ENCODE assay signal across 8 mouse cellular contexts in genomic region chr12:108003928-108004327, GRCm38 (mm10). TPM values are rescaled to one million over a fixed set of nuclear protein-coding genes. Genes with fewer than 3 reads are reported as not detected.
DNase-seq lines count a peak whose midpoint lies in the region; ATAC-seq and TF ChIP-seq lines count a peak whose summit lies in the region.

No protein-coding gene starts in this region.

- no peak overlapping the region for H3K9ac ChIP-seq in heart, adult 2 months (ENCODE audit: low read depth, low read length)
- H3K9ac ChIP-seq in embryonic facial prominence, embryonic 13.5 days = peak overlapping the region; percentile 100
- no peak overlapping the region for H3K9ac ChIP-seq in liver, embryonic 16.5 days (ENCODE audit: low read depth, low read length)
- H3K9ac ChIP-seq in neural tube, embryonic 15.5 days (replicated peaks) = peak overlapping the region; percentile 89

- H3K79me2 ChIP-seq in heart, adult 2 months (replicated peaks; ENCODE audit: control insufficient read depth, insufficient read depth, low read length) = no peaks in the 10 kb centered on the region

- no peak overlapping the region for H3K27ac ChIP-seq in heart, adult 2 months
- H3K27ac ChIP-seq in embryonic facial prominence, embryonic 13.5 days = peak overlapping the region; percentile 100
- H3K27ac ChIP-seq in liver, embryonic 16.5 days (ENCODE audit: low read length) = no peak overlapping the region
- peak overlapping the region; percentile 94 for H3K27ac ChIP-seq in neural tube, embryonic 15.5 days (replicated peaks)

- no peaks in the 10 kb centered on the region for H3K36me3 ChIP-seq in heart, adult 2 months (ENCODE audit: control insufficient read depth, insufficient read depth, low read length)
- H3K36me3 ChIP-seq in embryonic facial prominence, embryonic 13.5 days = no peaks in the 10 kb centered on the region
- no peaks in the 10 kb centered on the region for H3K36me3 ChIP-seq in liver, embryonic 16.5 days (ENCODE audit: control insufficient read depth, insufficient read depth)
- H3K36me3 ChIP-seq in neural tube, embryonic 15.5 days = no peaks in the 10 kb centered on the region

- H3K4me1 ChIP-seq in heart, adult 2 months (ENCODE audit: control insufficient read depth, insufficient read depth, low read length) = no peaks in the 10 kb centered on the region
- H3K4me1 ChIP-seq in embryonic facial prominence, embryonic 13.5 days = peaks cover 44% of the 10 kb centered on the region
- H3K4me1 ChIP-seq in liver, embryonic 16.5 days (ENCODE audit: control insufficient read depth, low read depth, low read length) = no peaks in the 10 kb centered on the region; the same call in none of the 2 replicates
- H3K4me1 ChIP-seq in neural tube, embryonic 15.5 days = peaks cover 43% of the 10 kb centered on the region

- peak; percentile 79 for ATAC-seq in embryonic facial prominence, embryonic 13.5 days (ENCODE audit: insufficient number of reproducible peaks, insufficient read depth, low FRiP score, low TSS enrichment, low read depth)
- no peak for ATAC-seq in liver, embryonic 16.5 days (ENCODE audit: low read depth)
- ATAC-seq in neural tube, embryonic 15.5 days (ENCODE audit: low FRiP score) = peak; percentile 79

- intact Hi-C loops in heart, adult 2 months (cut with DNase I) = no loop called here
- intact Hi-C loops in heart, postnatal 14 days (cut with DNase I) = no loop called here

- TF ChIP-seq EP300 in heart, adult 2 months (IDR thresholded peaks at IDR 0.05; ENCODE audit: insufficient read depth, low read depth, low read length) = no peak

- H3K4me2 ChIP-seq in embryonic facial prominence, embryonic 13.5 days = peak overlapping the region; percentile 93
- peak overlapping the region; percentile 47 for H3K4me2 ChIP-seq in liver, embryonic 16.5 days (ENCODE audit: low read depth, low read length)
- peak overlapping the region; percentile 98 for H3K4me2 ChIP-seq in neural tube, embryonic 15.5 days

- H3K4me3 ChIP-seq in heart, adult 2 months = peak overlapping the region; percentile 39
- H3K4me3 ChIP-seq in embryonic facial prominence, embryonic 13.5 days = peak overlapping the region; percentile 97
- H3K4me3 ChIP-seq in liver, embryonic 16.5 days (ENCODE audit: low read depth, low read length) = peak overlapping the region; percentile 43
- peak overlapping the region; percentile 81 for H3K4me3 ChIP-seq in neural tube, embryonic 15.5 days (replicated peaks)

- WGBS in heart, adult 2 months = 2% methylated on average over 35 of the region's 35 CpGs
- under 1% methylated on average over 35 of the region's 35 CpGs for WGBS in embryonic facial prominence, embryonic 13.5 days
- 2% methylated on average over 35 of the region's 35 CpGs for WGBS in liver, embryonic 16.5 days (ENCODE audit: insufficient replicate concordance)
- under 1% methylated on average over 35 of the region's 35 CpGs for WGBS in neural tube, embryonic 15.5 days

- DNase-seq in heart, adult 2 months = peak in 1 of 2 experiments; percentile 46
- DNase-seq in heart, adult 11 months = no peak
- peak; percentile 44 to 53 for DNase-seq in heart, postnatal 14 days
- DNase-seq in layer of hippocampus, adult 11-12 months (ENCODE audit: low spot score) = peak; percentile 83
- peak; percentile 90 to 91 for DNase-seq in thymus, postnatal 36 days

- peaks cover 18% of the 10 kb centered on the region for H3K27me3 ChIP-seq in heart, adult 2 months (ENCODE audit: control insufficient read depth, insufficient read depth, low read length)
- no peaks in the 10 kb centered on the region for H3K27me3 ChIP-seq in embryonic facial prominence, embryonic 13.5 days
- H3K27me3 ChIP-seq in liver, embryonic 16.5 days (ENCODE audit: control insufficient read depth, insufficient read depth, low read depth, low read length) = peaks cover 80% of the 10 kb centered on the region
- H3K27me3 ChIP-seq in neural tube, embryonic 15.5 days (replicated peaks) = peaks cover 13% of the 10 kb centered on the region

- peak; percentile 55 for TF ChIP-seq CTCF in heart, adult 2 months (IDR thresholded peaks at IDR 0.05)

- no peak for TF ChIP-seq POLR2A in heart, adult 2 months (IDR thresholded peaks at IDR 0.05; ENCODE audit: insufficient read depth, low read depth, low read length)

- H3K9me3 ChIP-seq in embryonic facial prominence, embryonic 13.5 days = no peaks in the 10 kb centered on the region
- no peaks in the 10 kb centered on the region for H3K9me3 ChIP-seq in liver, embryonic 16.5 days (replicated peaks; ENCODE audit: control insufficient read depth, low read length)
- no peaks in the 10 kb centered on the region for H3K9me3 ChIP-seq in neural tube, embryonic 15.5 days (replicated peaks)

RNA-seq across cellular contexts. Expression of gene Bcl11b, which starts 0.5 kb away (rescaled TPM):
- total RNA-seq in heart, adult 2 months (2021) = 1 to 10 TPM in 1 of 2 experiments, under 1 TPM in 1; 0.77 to 1.3 TPM
- polyA plus RNA-seq in heart, adult 2 months (2012; rRNA removed) = 0.64 and 1.1 TPM in 2 replicates
- 35.7 and 40.6 TPM in 2 replicates for polyA plus RNA-seq in embryonic facial prominence, embryonic 13.5 days (2015; fragmentation: Nextera tagmentation; extraction: Ambion mirVana)
- 1 to 10 TPM; 1.2 to 8.6 TPM for total RNA-seq in heart, postnatal 14 days (2021)
- 0.02 and 0.09 TPM in 2 replicates for polyA plus RNA-seq in liver, embryonic 16.5 days (2015; fragmentation: Nextera tagmentation; extraction: Ambion mirVana)
- 21.6 and 22.2 TPM in 2 replicates for polyA plus RNA-seq in neural tube, embryonic 15.5 days (2015; fragmentation: Nextera tagmentation; extraction: Ambion mirVana)

Comparison
In these comparisons a context has a peak if more than half of its experiments do, and no peak if none do; other contexts are left out.
1. H3K27ac ChIP-seq: peak in embryonic facial prominence, embryonic 13.5 days (single experiment) and neural tube, embryonic 15.5 days (single experiment); none in heart, adult 2 months (single experiment) and liver, embryonic 16.5 days (single experiment).
2. H3K4me3 ChIP-seq: peak in every context shown above with its lines; median percentile 97 in embryonic facial prominence, embryonic 13.5 days; 81 in neural tube, embryonic 15.5 days; 43 in liver, embryonic 16.5 days; 39 in heart, adult 2 months.
3. H3K9ac ChIP-seq: peak in embryonic facial prominence, embryonic 13.5 days (single experiment) and neural tube, embryonic 15.5 days (single experiment); none in heart, adult 2 months (single experiment) and liver, embryonic 16.5 days (single experiment).
4. H3K4me2 ChIP-seq: peak in every context shown above with its lines; median percentile 98 in neural tube, embryonic 15.5 days; 93 in embryonic facial prominence, embryonic 13.5 days; 47 in liver, embryonic 16.5 days.
5. RNA of gene Bcl11b, which starts 0.5 kb away (polyA plus RNA-seq): 35.7 to 40.6 TPM in embryonic facial prominence, embryonic 13.5 days and 21.6 to 22.2 TPM in neural tube, embryonic 15.5 days; 0.64 to 1.1 TPM in heart, adult 2 months and 0.02 to 0.09 TPM in liver, embryonic 16.5 days; every median in the first group is over 10 times any median in the second.